Mouse (Mus musculus) forebrain, embryonic 12.5 days (tissue): ENCODE measurements at regions not wholly inside any gene's neighbourhood (a gene's known extent, or its start where the extent isn't known, plus 50 kb on each side); places are given as distances from the start of the nearest gene placed in this dataset.
A peak's percentile ranks its signal among the peaks of the same experiment; 100 is the strongest.

Source experiments
- ATAC-seq: fragments of 200-750 bp; cut with Nextera tagmentation; 2 replicates; pipeline ENCODE4 v1.8.0; 2017; ENCODE audit warnings: moderate TSS enrichment; ENCODE audit not compliant: low FRiP score
- H3K27ac ChIP-seq: fragments of 300-500 bp; sonication (generic); 2 replicates; pipeline ENCODE4 v1.5.1; 2016; ENCODE audit warnings: mild to moderate bottlenecking
- H3K27me3 ChIP-seq: fragments of 300-500 bp; sonication (generic); 2 replicates; pipeline ENCODE4 v1.6.1; 2016; ENCODE audit warnings: mild to moderate bottlenecking
- H3K36me3 ChIP-seq: fragments of 300-500 bp; sonication (generic); replicated peaks from 2 replicates; pipeline ENCODE4 v1.6.1; 2016; ENCODE audit warnings: mild to moderate bottlenecking
- H3K4me1 ChIP-seq: fragments of 300-500 bp; sonication (generic); 2 replicates; pipeline ENCODE4 v1.6.1; 2016
- H3K4me2 ChIP-seq: fragments of 300-500 bp; sonication (generic); 2 replicates; pipeline ENCODE4 v1.6.1; 2016; ENCODE audit warnings: mild to moderate bottlenecking, moderate library complexity
- H3K4me3 ChIP-seq: fragments of 300-500 bp; sonication (generic); replicated peaks from 2 replicates; pipeline ENCODE4 v1.5.1; 2016; ENCODE audit warnings: mild to moderate bottlenecking
- H3K9ac ChIP-seq: fragments of 300-500 bp; sonication (generic); 2 replicates; pipeline ENCODE4 v1.6.1; 2016; ENCODE audit warnings: mild to moderate bottlenecking
- H3K9me3 ChIP-seq: fragments of 300-500 bp; sonication (generic); 2 replicates; pipeline ENCODE4 v1.6.1; 2016
- WGBS: fragments of 180-500 bp; shearing (Covaris S2); methylation state at CpG from one replicate; pipeline ENCODE4 v1.1.7; 2016; 5-methylcytosine and 5-hydroxymethylcytosine counted together

DNA sequence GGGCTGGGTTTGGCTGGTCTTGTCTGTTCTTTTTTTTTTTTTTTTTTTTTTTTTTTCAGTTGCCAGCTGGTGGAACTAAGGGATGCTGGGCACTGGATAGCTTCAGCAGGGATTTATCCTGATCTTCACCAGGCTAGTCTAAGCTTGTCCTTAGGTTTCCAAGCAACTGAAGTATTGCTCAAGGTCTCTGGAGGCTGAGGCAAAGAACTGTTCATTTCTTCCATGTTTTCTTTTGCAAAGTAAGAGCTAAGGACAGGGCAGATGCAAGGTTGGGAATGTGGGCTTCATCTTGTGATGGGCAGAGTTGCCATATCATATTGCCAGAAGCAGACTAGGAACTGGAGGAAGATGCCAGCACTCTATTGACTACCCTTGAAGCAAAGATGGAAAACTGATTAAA, 1378.1 kb downstream of the Gsdmc2 start:
- no peaks in the 10 kb centered on the region for H3K27me3 ChIP-seq
- no peak overlapping the region for H3K4me3 ChIP-seq
- H3K27ac ChIP-seq, result no peak overlapping the region
- no peaks in the 10 kb centered on the region for H3K36me3 ChIP-seq
- H3K9ac ChIP-seq, result no peak overlapping the region
- no peak for ATAC-seq
- H3K4me2 ChIP-seq, result no peak overlapping the region
- peaks cover 12% of the 10 kb centered on the region for H3K4me1 ChIP-seq
- no peaks in the 10 kb centered on the region for H3K9me3 ChIP-seq

DNA sequence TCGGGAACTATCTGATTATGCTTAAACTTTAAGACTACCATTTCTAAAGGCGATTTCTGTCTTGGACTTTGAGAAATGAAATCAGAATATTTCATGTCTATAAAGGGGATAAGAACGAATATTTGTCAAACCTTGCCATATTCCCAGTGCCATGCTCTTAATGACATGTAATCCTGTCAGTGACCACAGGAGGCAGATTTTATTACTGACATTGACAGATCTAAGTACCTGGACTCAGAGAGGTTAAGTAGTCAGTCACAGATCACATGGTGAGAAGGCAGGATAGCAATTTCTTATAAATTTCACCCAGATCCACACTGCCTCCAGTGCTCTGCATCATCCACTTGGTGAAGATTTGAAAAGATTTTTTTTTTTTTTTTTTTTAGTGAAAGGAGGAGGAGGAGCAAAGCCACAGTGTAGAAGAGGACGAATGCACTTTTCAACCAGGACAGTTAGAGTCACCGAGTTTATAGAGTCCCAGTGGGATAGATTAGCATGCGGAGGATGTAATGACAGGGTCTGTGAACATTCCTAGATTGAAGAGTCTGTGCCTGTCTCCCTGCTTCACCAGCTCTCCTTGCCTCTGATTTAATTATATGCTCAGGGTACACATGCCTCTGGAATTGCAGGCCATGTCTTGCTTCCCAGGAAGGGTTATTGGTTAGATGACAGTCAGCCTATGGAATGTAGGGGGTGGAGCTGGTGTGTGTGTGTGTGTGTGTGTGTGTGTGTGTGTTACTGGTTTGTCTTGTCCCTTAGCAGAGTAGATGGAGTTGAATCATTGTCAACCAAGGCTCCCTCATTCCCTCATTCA, 1379.7 kb downstream of the Gsdmc2 start:
- ATAC-seq, result no peak
- H3K27me3 ChIP-seq, result no peaks in the 10 kb centered on the region
- whole genome bisulfite sequencing, result 76% methylated on average over 6 of the region's 6 CpGs
- H3K9me3 ChIP-seq, result no peaks in the 10 kb centered on the region
- H3K4me3 ChIP-seq, result no peak overlapping the region
- H3K36me3 ChIP-seq, result no peaks in the 10 kb centered on the region
- H3K4me2 ChIP-seq, result no peak overlapping the region
- H3K27ac ChIP-seq, result no peak overlapping the region
- H3K9ac ChIP-seq, result no peak overlapping the region
- peaks cover 5% of the 10 kb centered on the region; the same call in 1 of the 2 replicates for H3K4me1 ChIP-seq

DNA sequence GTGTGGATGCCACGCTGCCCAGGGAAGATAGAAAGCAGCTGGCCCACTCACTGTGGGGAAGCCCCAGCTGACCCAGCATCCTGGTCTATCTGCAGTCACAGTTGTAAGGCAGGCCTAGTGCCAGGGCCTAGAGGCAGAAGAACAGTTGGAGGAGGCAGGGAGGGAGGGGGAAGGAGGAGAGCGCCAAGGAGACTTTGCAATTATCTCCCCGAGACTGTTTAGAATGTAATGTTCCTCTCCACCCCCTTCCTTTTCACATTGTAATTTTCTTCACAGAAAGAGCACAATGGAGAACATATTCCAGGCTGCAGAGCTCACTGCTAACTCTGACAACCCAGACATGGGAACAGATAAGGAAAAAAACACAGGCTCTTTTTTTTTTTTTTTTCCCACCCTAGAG, 1382.3 kb downstream of the Gsdmc2 start:
- H3K27ac ChIP-seq, result peak overlapping the region; percentile 54; the same call in 1 of the 2 replicates
- no peaks in the 10 kb centered on the region for H3K27me3 ChIP-seq
- no peak overlapping the region for H3K4me2 ChIP-seq
- H3K9me3 ChIP-seq, result no peaks in the 10 kb centered on the region
- H3K9ac ChIP-seq, result no peak overlapping the region
- H3K4me3 ChIP-seq, result no peak overlapping the region
- peak; percentile 76; the same call in 1 of the 2 replicates for ATAC-seq
- 21% methylated on average over 3 of the region's 3 CpGs for WGBS
- no peaks in the 10 kb centered on the region for H3K36me3 ChIP-seq
- H3K4me1 ChIP-seq, result peaks cover 5% of the 10 kb centered on the region; the same call in 1 of the 2 replicates

DNA sequence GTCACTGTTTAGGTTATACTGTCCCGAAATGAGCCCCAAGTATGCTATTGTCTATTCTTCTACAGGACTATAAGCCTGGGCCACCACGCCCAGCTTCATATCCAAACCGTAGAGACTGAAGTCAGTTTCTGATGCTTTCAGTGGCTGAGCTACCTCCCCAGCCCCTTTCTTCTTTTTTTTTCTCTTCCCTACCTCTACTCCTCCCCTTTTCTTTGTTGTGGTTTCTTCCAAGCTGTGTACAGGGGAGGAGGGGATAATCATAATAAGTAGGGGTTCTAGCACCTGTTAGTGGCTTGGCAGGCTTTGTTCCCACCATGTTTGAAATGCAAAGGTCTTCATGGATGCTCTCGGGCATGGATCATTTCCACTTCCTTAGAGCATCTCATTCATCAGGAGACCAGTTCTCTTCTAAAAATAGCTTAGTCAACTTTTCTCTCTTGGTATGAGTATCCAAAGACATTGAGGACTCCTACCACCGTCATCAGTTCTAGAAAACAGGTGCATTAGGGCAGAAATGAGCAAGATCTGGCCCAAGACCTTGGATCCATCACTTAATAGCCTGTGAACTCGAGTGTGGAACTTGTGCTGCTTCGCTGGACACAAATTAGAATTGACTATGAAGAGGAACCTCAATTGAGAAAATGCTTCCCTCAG, 1383.5 kb downstream of the Gsdmc2 start:
- H3K36me3 ChIP-seq, result no peaks in the 10 kb centered on the region
- H3K27ac ChIP-seq, result no peak overlapping the region
- 86% methylated on average over 7 of the region's 7 CpGs for WGBS
- peaks cover 5% of the 10 kb centered on the region; the same call in 1 of the 2 replicates for H3K4me1 ChIP-seq
- H3K9me3 ChIP-seq, result no peaks in the 10 kb centered on the region
- no peak for ATAC-seq
- no peak overlapping the region for H3K9ac ChIP-seq
- H3K4me3 ChIP-seq, result no peak overlapping the region
- H3K27me3 ChIP-seq, result no peaks in the 10 kb centered on the region
- H3K4me2 ChIP-seq, result no peak overlapping the region

DNA sequence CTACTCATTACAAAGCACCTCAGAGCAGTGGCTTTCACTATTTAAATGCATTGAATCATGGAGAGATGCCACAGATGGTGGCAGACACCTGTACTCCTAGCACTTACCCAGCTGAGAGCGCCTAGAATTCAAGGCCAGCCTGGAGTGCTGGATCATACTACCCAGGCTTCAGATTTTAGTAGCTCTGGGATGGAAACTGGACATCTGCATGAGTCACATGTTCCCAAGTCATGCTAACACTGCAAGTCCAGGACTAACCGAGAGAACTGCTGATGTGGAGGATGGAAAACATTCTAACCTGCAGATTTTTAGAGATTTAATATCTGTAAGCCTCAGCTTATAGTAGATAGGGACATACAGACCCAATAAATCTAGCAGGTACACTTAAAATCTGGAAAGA, 1384.3 kb downstream of the Gsdmc2 start:
- no peaks in the 10 kb centered on the region for H3K27me3 ChIP-seq
- no peak overlapping the region for H3K9ac ChIP-seq
- no peak overlapping the region for H3K4me3 ChIP-seq
- 88% methylated on average over 2 of the region's 2 CpGs for WGBS
- no peak for ATAC-seq
- H3K27ac ChIP-seq, result no peak overlapping the region
- no peak overlapping the region for H3K4me2 ChIP-seq
- no peaks in the 10 kb centered on the region for H3K36me3 ChIP-seq
- no peaks in the 10 kb centered on the region for H3K9me3 ChIP-seq
- peaks cover 5% of the 10 kb centered on the region; the same call in 1 of the 2 replicates for H3K4me1 ChIP-seq

DNA sequence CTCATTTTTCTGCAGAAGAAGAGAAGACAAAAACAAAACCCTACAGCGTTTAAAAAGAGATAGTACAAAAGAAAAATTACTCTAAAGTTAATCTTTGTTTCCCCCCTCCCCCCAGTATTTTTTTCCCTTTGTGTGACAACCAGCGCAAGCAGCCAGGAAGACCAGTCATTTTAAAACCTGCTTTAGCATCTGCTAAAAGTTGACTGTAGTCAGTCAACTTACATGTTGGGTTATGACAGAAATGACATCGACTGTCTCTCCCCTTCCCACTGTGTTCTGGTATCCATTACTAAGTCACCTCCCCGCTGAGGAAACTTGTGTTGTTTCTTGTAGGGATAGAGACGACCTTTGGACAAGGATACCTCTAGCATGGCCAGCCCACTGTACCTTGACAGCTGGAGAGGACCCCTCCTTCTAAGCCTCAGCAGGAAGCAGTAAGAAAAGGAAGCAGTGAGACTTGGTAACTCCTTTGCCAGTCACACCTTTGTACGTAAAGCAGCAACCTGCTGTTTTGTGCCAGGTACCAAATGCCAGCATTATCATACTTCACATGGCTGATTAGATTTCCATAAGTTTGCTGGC, 1384.9 kb downstream of the Gsdmc2 start:
- no peak for ATAC-seq
- Histone ChIP-seq H3K4me2 (no peak overlapping the region), H3K9me3 (no peaks in the 10 kb centered on the region), H3K9ac (no peak overlapping the region), H3K4me1 (peaks cover 5% of the 10 kb centered on the region; the same call in 1 of the 2 replicates), H3K27ac (no peak overlapping the region), H3K4me3 (no peak overlapping the region), H3K36me3 (no peaks in the 10 kb centered on the region), H3K27me3 (no peaks in the 10 kb centered on the region)
- 68% methylated on average over 6 of the region's 6 CpGs for WGBS

DNA sequence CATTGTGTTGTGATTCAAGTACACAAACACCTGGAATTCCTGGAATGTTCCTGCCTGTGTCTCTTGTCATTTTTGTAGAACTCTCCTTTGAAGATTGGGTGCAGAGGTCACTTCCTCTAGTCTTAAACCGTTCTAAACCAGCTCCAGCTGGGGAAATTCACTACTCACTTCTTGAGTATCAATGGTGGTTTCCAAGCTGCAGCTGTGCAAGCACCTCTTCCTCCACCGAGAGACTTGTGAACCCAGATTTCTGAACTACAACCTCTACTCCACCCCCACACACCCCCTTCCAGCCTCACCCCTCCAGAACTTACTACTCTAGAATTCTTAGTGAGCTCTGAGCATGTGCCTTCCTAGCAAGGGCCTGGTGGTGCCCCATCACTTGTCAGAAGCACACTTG, 1387.0 kb downstream of the Gsdmc2 start:
- WGBS, result 59% methylated on average over 2 of the region's 2 CpGs

DNA sequence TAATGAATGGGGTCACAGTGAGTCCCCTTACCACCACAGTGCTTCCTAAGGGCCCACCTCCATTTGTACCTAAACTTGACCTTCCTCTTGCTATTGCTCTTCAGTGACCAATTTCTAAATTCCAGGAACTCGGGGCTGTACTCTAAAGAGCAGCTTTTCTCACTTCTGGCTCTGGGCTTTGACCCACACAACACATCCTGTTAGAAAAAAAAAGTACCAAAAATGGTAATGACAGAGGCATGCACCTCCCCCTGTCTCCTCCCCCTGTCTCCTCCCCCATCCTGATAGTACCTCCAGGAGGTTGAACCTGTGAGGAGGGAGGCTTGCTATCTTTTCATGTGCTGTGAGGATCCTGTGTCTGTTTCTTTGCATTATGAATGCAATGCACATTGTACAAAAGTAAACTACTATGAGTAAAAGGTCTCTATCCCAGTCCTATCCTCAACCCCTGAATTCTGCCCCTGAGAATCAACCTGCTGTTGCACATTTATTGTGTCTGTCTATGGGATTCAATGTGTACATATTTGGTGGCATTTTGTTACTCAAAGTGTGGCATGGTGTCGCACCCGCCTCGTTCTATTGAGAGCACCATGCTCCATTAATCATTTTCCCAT, 1387.8 kb downstream of the Gsdmc2 start:
- 68% methylated on average over 4 of the region's 4 CpGs for WGBS
- Histone ChIP-seq H3K36me3 (no peaks in the 10 kb centered on the region), H3K27ac (no peak overlapping the region), H3K4me1 (no peaks in the 10 kb centered on the region), H3K4me3 (no peak overlapping the region), H3K27me3 (no peaks in the 10 kb centered on the region), H3K9me3 (no peaks in the 10 kb centered on the region), H3K9ac (no peak overlapping the region), H3K4me2 (no peak overlapping the region)
- ATAC-seq, result no peak

More for the DNA sequence above, 1387.0 kb downstream of the Gsdmc2 start:
- H3K27me3 ChIP-seq, result no peaks in the 10 kb centered on the region
- H3K36me3 ChIP-seq, result no peaks in the 10 kb centered on the region
- H3K4me1 ChIP-seq, result peaks cover 5% of the 10 kb centered on the region; the same call in 1 of the 2 replicates
- no peaks in the 10 kb centered on the region for H3K9me3 ChIP-seq
- no peak for ATAC-seq
- no peak overlapping the region for H3K4me3 ChIP-seq
- H3K27ac ChIP-seq, result no peak overlapping the region
- H3K9ac ChIP-seq, result no peak overlapping the region
- no peak overlapping the region for H3K4me2 ChIP-seq

DNA sequence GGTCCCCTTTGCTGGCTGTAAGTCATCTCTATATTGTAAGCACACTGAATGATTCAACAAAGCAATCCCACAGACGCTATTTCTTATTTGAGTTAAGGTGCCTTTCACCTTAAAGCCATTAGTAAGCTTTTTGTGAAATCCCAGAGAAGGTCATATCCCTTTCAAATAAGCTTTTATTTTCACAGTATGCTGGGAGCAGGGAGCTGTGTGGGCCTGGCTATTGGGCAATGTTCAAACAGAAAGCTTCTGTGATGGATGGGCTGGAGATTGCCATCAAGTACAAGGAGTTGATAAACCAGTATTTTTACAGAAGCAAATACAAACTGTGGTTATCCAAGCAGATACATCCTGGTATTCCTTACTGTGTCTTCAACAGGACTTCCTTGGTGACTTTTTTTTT, 1389.0 kb downstream of the Gsdmc2 start:
- Histone ChIP-seq H3K4me2 (no peak overlapping the region), H3K27ac (no peak overlapping the region), H3K9ac (no peak overlapping the region), H3K4me3 (no peak overlapping the region), H3K27me3 (no peaks in the 10 kb centered on the region), H3K4me1 (no peaks in the 10 kb centered on the region), H3K36me3 (no peaks in the 10 kb centered on the region), H3K9me3 (no peaks in the 10 kb centered on the region)
- ATAC-seq, result no peak
- WGBS, result 63% methylated on average over 1 of the region's 1 CpGs

DNA sequence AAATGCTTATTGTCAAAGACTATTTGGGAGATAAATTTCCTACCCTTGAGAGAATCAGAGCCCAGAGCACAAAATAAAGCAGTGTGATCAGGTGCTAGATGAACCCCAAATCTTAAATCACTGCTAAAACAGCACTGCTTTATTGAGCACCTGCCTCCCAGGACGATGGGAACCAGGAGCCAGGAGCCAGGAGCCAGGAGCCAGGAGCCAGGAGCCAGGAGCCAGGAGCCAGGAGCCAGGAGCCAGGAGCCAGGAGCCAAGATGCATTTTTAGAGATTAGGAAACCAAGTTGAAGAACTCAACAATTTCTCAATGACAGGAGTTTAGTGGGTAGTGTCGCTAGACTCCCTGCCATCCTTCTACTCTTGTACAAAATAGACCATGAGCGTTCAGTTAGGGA, 1396.9 kb downstream of the Gsdmc2 start:
- no peak overlapping the region for H3K4me3 ChIP-seq
- no peaks in the 10 kb centered on the region for H3K27me3 ChIP-seq
- no peaks in the 10 kb centered on the region for H3K36me3 ChIP-seq
- no peak overlapping the region for H3K27ac ChIP-seq
- H3K4me1 ChIP-seq, result no peaks in the 10 kb centered on the region
- H3K4me2 ChIP-seq, result no peak overlapping the region
- 81% methylated on average over 3 of the region's 3 CpGs for WGBS
- ATAC-seq, result no peak
- H3K9me3 ChIP-seq, result no peaks in the 10 kb centered on the region
- H3K9ac ChIP-seq, result no peak overlapping the region

DNA sequence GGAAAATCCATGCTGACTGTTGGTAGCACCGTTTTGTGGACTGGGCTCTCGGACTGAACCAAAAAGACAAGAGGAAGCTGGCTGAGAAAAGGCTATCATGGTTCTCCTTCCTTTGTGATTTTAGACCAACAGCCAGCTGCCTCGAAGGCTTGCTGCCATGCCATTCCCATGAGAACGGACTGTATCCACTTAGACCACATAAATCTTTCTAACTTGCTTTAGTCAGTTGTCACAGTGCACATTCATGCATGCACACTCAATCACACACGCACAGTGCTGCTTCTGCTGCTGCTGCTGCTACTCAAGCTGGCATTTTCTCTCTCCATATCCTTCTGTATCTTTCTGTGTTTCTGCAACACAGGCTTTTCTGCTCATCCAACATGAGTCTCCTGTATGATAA, 1405.8 kb downstream of the Gsdmc2 start:
- no peak overlapping the region for H3K9ac ChIP-seq
- H3K9me3 ChIP-seq, result no peaks in the 10 kb centered on the region
- H3K36me3 ChIP-seq, result no peaks in the 10 kb centered on the region
- H3K4me2 ChIP-seq, result no peak overlapping the region
- no peaks in the 10 kb centered on the region for H3K4me1 ChIP-seq
- no peak overlapping the region for H3K27ac ChIP-seq
- H3K4me3 ChIP-seq, result no peak overlapping the region
- ATAC-seq, result no peak
- WGBS, result 85% methylated on average over 5 of the region's 5 CpGs
- no peaks in the 10 kb centered on the region for H3K27me3 ChIP-seq

DNA sequence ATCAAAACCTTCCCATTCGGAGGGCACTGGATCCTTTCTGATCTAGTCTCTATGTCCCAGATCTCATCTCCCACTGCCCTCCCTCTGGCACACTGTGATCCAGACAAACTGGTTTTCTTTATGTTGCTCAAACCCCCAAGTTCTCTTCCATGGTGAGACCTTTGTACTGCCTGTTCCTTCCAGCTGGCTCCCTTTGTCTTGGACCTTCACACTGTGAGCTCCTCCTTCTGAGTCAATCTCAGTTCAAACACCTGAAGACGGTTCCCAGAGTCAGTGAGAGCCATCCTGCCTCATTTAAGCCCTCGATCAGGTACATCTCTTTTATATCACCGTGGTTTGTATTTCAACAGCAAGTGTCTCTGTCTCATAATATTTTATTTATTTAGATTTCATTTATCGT, 1408.3 kb downstream of the Gsdmc2 start:
- H3K4me2 ChIP-seq, result no peak overlapping the region
- WGBS, result 89% methylated on average over 5 of the region's 5 CpGs
- no peak overlapping the region for H3K9ac ChIP-seq
- H3K4me3 ChIP-seq, result no peak overlapping the region
- H3K27ac ChIP-seq, result no peak overlapping the region
- H3K27me3 ChIP-seq, result no peaks in the 10 kb centered on the region
- H3K4me1 ChIP-seq, result no peaks in the 10 kb centered on the region
- no peaks in the 10 kb centered on the region for H3K36me3 ChIP-seq
- no peak for ATAC-seq
- H3K9me3 ChIP-seq, result no peaks in the 10 kb centered on the region
